Mouse (Mus musculus): ENCODE measurements around the gene Cd160. TPM values are rescaled to one million over a fixed set of nuclear protein-coding genes. Genes with fewer than 3 reads are reported as not detected.

Cd160 gene
- polyA plus RNA-seq, 1 experiment from 2014 or later, result 0.21 TPM

DNA sequence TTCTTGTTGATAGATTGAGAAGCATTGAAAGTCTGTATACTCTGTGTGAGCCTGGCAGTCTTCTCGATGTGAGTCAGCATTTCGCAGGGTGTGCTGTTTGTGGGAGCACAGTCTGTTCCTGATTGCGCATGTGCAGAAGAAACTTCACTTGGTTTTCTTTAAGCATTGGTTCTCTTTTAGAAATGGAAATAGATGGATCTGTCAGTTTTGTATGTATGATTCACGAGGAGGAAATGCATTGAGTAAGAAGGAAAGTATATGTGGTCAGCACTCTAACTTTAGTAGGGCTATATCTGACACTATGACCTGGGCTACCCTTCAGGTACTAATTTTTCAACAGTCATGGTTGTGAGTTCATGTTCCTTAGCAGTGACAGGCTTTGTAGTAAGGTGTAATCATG, 69.5 kb downstream of the Cd160 start:
- Histone ChIP-seq H3K4me1 (ENCODE audit: control insufficient read depth, insufficient read depth, low read depth, low read length) (no peaks in the 10 kb centered on the region), H3K4me3 (ENCODE audit: low read length) (no peak overlapping the region), H3K4me2 (ENCODE audit: low read length) (no peak overlapping the region), H3K36me3 (ENCODE audit: control insufficient read depth, insufficient read depth, low read length) (no peaks in the 10 kb centered on the region), H3K27me3 (replicated peaks; ENCODE audit: control insufficient read depth, insufficient read depth, low read length) (no peaks in the 10 kb centered on the region), H3K27ac (ENCODE audit: low read depth, low read length) (no peak overlapping the region), H3K9me3 (ENCODE audit: control insufficient read depth, low read length) (no peaks in the 10 kb centered on the region), H3K9ac (ENCODE audit: low read depth, low read length) (no peak overlapping the region)
- no peak for ATAC-seq
- WGBS, result 92% methylated on average over 4 of the region's 4 CpGs

DNA sequence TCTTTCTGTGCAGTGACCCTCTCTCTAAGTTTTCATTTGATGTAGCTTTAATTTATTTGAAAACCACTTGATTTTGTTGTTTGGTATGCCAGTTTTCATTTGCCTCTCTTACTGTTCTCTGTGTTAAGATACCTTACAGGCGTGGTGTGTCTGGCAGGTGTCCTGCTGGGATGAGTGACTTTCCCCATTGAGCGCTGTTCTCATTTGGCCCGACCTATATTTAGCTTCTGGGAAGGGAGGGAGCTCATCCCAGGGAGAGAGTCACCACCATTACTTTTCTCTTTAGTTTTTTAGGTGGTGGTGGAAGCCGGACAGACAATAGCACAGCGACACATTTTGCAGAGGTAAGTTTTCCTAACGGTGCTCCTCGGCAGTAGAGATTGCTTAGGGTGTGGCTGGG, 71.5 kb downstream of the Cd160 start:
- Histone ChIP-seq H3K27me3 (replicated peaks; ENCODE audit: control insufficient read depth, insufficient read depth, low read length) (no peaks in the 10 kb centered on the region), H3K4me3 (ENCODE audit: low read length) (no peak overlapping the region), H3K9me3 (ENCODE audit: control insufficient read depth, low read length) (no peaks in the 10 kb centered on the region), H3K9ac (ENCODE audit: low read depth, low read length) (no peak overlapping the region), H3K27ac (ENCODE audit: low read depth, low read length) (no peak overlapping the region), H3K36me3 (ENCODE audit: control insufficient read depth, insufficient read depth, low read length) (no peaks in the 10 kb centered on the region), H3K4me2 (ENCODE audit: low read length) (no peak overlapping the region), H3K4me1 (ENCODE audit: control insufficient read depth, insufficient read depth, low read depth, low read length) (no peaks in the 10 kb centered on the region)
- ATAC-seq, result no peak
- WGBS, result 46% methylated on average over 7 of the region's 7 CpGs

DNA sequence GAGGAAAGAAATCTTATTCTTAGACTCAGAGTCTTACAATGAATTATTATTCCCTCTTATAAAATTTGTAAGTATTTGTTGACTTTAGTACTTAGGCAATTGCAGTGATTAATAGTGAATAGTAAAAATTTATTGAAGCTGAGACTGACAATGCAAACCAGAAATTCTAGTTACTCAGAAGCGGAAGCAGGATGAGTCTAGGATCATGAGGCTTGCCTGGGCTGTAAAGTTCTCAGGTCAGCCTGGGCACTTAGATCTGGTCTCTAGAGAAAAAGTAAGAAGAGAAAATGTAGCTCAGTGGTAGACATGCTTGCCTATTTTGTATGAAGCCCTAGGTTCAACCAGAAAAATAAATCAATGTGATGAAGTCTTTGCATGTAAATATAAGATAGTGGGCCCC, 73.2 kb downstream of the Cd160 start:
- Histone ChIP-seq H3K27me3 (replicated peaks; ENCODE audit: control insufficient read depth, insufficient read depth, low read length) (no peaks in the 10 kb centered on the region), H3K36me3 (ENCODE audit: control insufficient read depth, insufficient read depth, low read length) (no peaks in the 10 kb centered on the region), H3K27ac (ENCODE audit: low read depth, low read length) (no peak overlapping the region), H3K9me3 (ENCODE audit: control insufficient read depth, low read length) (no peaks in the 10 kb centered on the region), H3K4me2 (ENCODE audit: low read length) (no peak overlapping the region), H3K4me3 (ENCODE audit: low read length) (no peak overlapping the region), H3K9ac (ENCODE audit: low read depth, low read length) (no peak overlapping the region), H3K4me1 (ENCODE audit: control insufficient read depth, insufficient read depth, low read depth, low read length) (no peaks in the 10 kb centered on the region)
- 93% methylated on average over 1 of the region's 1 CpGs for WGBS
- no peak for ATAC-seq

Other genes starting within 250 kb of the Cd160 start
- gene Polr3gl, start 235.2 kb downstream of the Cd160 start, polyA plus RNA-seq (2015; fragmentation: Nextera tagmentation; extraction: Ambion mirVana), result 31.0 and 33.3 TPM in 2 replicates
- 21.5 and 23.9 TPM in 2 replicates for gene Ankrd34a, start 232.7 kb downstream of the Cd160 start, polyA plus RNA-seq (2015; fragmentation: Nextera tagmentation; extraction: Ambion mirVana)
- 5.1 and 5.8 TPM in 2 replicates for gene Lix1l, start 228.2 kb downstream of the Cd160 start, polyA plus RNA-seq (2015; fragmentation: Nextera tagmentation; extraction: Ambion mirVana)
- 110 and 113 TPM in 2 replicates for gene Rbm8a, start 199.4 kb downstream of the Cd160 start, polyA plus RNA-seq (2015; fragmentation: Nextera tagmentation; extraction: Ambion mirVana)
- 62.4 and 66.2 TPM in 2 replicates for gene Pex11b, start 194.0 kb downstream of the Cd160 start, polyA plus RNA-seq (2015; fragmentation: Nextera tagmentation; extraction: Ambion mirVana)
- 0.06 and 0.10 TPM in 2 replicates for gene Gm42957, start 193.9 kb downstream of the Cd160 start, polyA plus RNA-seq (2015; fragmentation: Nextera tagmentation; extraction: Ambion mirVana)
- 0.85 and 1.1 TPM in 2 replicates for gene Itga10, start 183.8 kb downstream of the Cd160 start, polyA plus RNA-seq (2015; fragmentation: Nextera tagmentation; extraction: Ambion mirVana)
- gene Ankrd35, start 159.2 kb downstream of the Cd160 start, polyA plus RNA-seq (2015; fragmentation: Nextera tagmentation; extraction: Ambion mirVana), result 2.5 and 2.8 TPM in 2 replicates
- 43.4 and 44.3 TPM in 2 replicates for gene Pias3, start 133.0 kb downstream of the Cd160 start, polyA plus RNA-seq (2015; fragmentation: Nextera tagmentation; extraction: Ambion mirVana)
- 20.4 and 22.4 TPM in 2 replicates for gene Nudt17, start 120.8 kb downstream of the Cd160 start, polyA plus RNA-seq (2015; fragmentation: Nextera tagmentation; extraction: Ambion mirVana)
- 31.4 and 33.7 TPM in 2 replicates for gene Polr3c, start 101.7 kb downstream of the Cd160 start, polyA plus RNA-seq (2015; fragmentation: Nextera tagmentation; extraction: Ambion mirVana)
- 72.2 and 82.0 TPM in 2 replicates for gene Rnf115, start 101.7 kb downstream of the Cd160 start, polyA plus RNA-seq (2015; fragmentation: Nextera tagmentation; extraction: Ambion mirVana)
- 0.15 and 0.32 TPM in 2 replicates for gene Pdzk1, start 67 bp downstream of the Cd160 start, polyA plus RNA-seq (2015; fragmentation: Nextera tagmentation; extraction: Ambion mirVana)
- 2.1 and 3.3 TPM in 2 replicates for gene Gja5, start 75.3 kb upstream of the Cd160 start, polyA plus RNA-seq (2015; fragmentation: Nextera tagmentation; extraction: Ambion mirVana)
- 35.1 and 41.1 TPM in 2 replicates for gene Gpr89, start 76.0 kb upstream of the Cd160 start, polyA plus RNA-seq (2015; fragmentation: Nextera tagmentation; extraction: Ambion mirVana)
- 0.03 and 0.04 TPM in 2 replicates for gene Gja8, start 96.7 kb upstream of the Cd160 start, polyA plus RNA-seq (2015; fragmentation: Nextera tagmentation; extraction: Ambion mirVana)